Mouse (Mus musculus) megakaryocyte, adult 5-6 weeks (primary cell): ENCODE results near the gene Lrch3. TPM values are rescaled to one million over a fixed set of nuclear protein-coding genes. Genes with fewer than 3 reads are reported as not detected.
"Not testable (repeated sequence)": the region's sequence is repeated elsewhere in the genome, so short reads cannot be mapped to it uniquely, and the experiment has no call there.

Source experiments
- ATAC-seq: 2 replicates; pipeline ENCODE4 v1.8.0; 2016; ENCODE audit warnings: mild to moderate bottlenecking, inconsistent platforms; ENCODE audit not compliant: poor library complexity, severe bottlenecking
- total RNA-seq, 2 experiments: library from RNA; stranded (forward) in 1 of 2; stranded (reverse) in 1 of 2; fragments of 153-499, 151-499 nt in 1 of 2; fragments of 221-1000, 200-1000 nt in 1 of 2; gene quantifications; 2 replicates each; pipeline versions ENCODE4 v1.2.3 to v1.2.4; 2015 to 2017

Gene Lrch3
- 24.5 and 34.7 TPM in 2 replicates for total RNA-seq (2015)
- total RNA-seq (2017), result 23.9 and 35.6 TPM in 2 replicates

DNA sequence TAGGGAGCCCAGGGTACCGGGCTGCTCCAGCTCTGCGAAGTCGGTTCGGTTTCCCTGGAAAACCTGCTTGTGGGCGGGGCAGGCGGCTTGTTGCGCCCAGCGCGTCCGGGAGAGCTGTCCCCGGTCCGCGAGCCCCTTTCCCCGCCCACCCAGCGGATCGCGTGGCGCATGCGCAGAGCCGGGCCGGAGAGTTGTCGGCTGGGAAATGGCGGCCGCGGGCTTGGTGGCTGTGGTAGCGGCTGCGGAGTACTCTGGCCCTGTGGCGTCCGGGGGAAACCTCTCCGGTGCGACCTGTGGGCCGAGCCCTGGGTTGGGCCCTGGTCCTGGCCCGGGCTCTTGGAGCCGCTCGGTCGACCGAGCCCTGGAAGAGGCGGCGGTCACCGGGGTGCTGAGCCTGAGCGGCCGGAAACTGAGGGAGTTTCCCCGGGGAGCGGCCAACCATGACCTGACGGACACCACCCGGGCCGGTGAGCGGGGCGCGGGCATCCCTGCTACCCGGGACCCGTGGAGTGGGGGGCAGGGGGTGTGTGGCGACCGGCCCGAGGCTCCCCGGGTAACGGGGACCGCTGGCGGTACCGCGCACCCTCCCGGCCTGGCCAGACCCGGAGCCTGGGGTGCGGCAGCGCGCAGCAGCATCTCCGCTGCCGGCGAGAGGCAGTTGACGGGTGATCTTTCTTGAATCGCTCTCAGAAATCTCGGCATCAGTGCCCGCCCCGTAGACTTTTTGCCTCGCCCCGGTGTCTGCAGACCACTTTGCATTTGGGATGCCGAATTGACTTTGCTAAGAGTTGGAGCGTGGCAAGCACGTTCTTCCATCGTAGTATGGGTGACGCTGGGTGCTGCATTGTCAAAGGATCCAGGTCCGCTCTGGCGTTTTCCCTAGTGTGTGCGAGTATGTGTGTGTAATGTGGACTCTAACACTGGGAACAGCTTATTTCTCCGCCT is at the start of gene Lrch3:
Lrch3 (plus strand) TSS at position 164 of the 945 bp plus-strand sequence.
- ATAC-seq, result peak; percentile 93

DNA sequence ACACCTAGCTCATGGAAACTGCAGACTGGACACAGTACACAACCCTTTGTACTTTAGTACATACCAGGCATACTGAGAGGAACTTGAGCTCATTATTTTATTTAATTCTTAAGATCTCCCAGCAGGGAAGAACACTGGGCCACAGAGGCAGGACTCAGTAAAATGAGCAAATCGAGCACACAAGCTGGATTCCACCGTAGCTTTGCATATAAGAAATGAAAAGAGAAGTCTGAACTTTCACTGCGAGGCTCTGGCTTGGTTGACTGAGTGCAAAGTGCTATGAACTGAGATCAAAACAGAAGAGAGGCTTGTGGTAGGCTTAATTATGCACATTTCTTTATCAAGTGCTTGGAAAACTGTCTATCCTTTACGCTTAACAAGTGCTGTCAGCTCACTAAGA is 48.5 kb upstream of the Lrch3 start:
- ATAC-seq, result no peak

GRCm38 (mm10) chr16:32866713-32867112 is 47.2 kb upstream of the Lrch3 start:
- no peak for ATAC-seq

GRCm38 (mm10) chr16:32867919-32868552 is 45.9 kb upstream of the Lrch3 start:
- peak; percentile 98 for ATAC-seq

DNA sequence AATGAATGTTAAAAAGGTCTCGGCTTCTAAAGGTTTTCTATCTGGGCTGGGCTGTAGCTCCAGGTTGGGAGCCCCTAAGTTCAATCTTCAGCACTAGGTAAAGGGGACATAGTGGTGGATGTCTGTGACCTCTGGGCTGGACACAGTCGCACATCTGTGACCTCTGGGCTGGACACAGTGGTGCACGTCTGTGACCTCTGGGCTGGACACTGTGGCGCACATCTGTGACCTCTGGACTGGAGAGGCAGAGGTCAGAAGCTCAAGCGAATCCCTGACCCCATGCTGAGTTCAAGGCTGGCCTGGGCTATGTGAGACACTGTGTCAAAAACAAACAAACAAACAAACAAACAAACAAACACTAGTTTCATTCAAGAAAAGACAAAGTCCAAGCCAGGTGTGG is 43.7 kb upstream of the Lrch3 start:
- ATAC-seq, result no peak

- no peak for ATAC-seq
These were observed 40.5 kb upstream of the Lrch3 start for GRCm38 (mm10) chr16:32873366-32873765.

- ATAC-seq, result not testable (repeated sequence)
These were observed 38.6 kb upstream of the Lrch3 start for GRCm38 (mm10) chr16:32875281-32875680.

DNA sequence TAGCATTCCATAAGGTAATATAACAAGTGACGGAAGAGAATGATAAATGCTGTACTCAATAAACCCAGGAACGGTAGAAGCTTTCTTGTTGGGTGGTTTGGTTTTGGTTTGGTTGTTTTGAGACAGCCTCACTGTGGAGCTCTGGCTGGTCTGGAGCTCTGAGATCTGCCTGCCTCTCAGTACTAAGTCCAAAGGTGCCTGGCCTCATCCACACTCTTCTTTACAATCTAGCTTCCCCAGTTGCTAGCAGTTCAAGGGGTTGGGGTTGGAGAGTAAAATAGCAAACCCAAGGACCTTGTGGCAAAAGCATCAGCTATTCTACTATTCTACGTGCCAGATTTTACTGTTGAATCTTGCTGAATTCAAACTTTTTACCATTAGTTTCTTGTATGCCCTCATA is 38.1 kb upstream of the Lrch3 start:
- ATAC-seq, result no peak

- peak; percentile 25 for ATAC-seq
These were observed 37.1 kb upstream of the Lrch3 start for GRCm38 (mm10) chr16:32876831-32877230.

DNA sequence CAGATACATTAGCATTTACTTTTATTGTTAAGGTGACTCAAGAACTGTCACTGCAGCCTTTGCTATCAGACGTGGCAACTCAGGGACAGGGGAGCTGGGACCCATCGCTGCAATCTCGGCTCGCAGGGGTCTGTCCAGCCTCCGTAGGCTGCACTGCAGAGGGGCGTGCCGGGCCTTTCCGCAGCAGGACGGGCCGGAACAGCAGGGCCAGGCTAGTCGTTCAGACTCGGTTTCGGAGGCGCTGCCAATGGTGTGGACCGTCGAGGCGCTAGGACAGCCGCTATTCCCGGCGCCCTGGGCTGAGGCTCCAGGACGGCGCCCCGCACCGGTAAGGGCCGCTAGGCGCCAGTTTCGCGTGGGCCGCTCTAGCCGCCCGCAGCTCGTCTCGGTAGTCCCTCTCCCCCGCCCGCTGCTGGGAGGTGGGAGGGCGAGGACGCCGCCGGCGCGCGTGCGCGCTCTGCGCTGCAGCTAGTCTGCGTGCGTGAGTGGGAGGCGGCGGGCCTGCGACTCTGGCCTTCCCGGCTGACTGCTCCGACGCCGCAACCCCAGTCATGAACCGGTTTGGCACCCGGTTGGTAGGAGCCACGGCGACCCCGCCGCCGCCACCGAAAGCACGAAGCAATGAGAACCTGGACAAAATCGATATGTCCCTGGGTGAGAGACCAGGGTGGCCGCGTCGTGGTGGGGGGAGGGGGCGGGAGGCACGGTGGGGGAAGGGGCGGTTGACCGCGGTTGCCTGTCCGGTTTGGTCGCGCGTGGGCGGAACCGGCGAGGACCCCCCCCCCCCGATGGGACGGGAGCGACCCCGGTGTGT is 36.4 kb upstream of the Lrch3 start, which contains the start of the genes Fyttd1 and Rubcn:
Fyttd1 (plus strand) TSS at position 158 of the 814 bp plus-strand sequence.
Rubcn (minus strand) TSS at position 424 of the 814 bp plus-strand sequence.
- ATAC-seq, result peak; percentile 97

GRCm38 (mm10) chr16:32878157-32878598 is 35.7 kb upstream of the Lrch3 start:
- ATAC-seq, result no peak

DNA sequence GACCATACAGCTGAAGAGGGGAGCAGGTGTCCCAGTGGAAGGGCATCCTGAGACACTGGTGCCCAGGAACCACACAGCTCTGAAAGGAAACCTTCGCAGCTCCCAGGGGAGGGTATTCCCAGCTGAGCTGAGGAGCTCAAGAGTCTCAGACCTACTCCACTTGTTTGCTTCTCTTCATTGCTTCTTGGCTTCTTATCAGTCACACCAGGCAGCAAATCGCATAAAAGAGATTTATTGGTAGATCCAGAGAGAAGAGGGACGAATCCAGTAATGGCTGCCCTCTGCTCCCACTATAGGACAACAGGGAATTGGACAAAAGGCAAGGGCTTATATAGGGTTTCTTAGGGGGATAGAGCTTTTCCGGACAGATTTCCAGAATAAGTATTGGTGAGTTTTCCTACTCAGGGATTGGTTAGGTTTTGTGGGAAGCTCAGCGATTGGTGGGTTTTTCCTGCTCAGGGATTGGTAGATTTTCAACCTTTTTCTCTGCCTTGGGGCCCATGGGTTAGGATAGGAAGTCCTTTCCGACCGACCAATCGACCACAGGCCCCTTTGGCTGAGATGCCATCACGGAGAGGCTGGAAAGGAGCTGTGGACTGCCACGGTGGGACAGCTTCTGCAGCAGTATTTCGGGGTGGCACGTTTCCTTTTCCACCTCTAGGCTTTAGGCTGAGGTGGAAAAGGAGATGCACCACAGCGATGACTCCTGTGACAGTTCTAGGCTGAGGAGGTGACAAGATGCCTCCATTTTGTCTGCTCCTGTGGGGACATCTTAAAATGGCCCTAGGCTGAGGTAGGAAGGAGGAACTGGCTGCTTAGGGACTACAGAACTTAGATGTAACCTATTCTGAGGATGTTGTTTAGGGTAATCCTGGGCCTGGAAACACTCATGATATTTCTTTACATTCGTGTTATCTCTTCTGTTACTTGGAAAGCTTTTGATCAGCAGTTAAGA is 34.7 kb upstream of the Lrch3 start:
- ATAC-seq, result no peak

- no peak for ATAC-seq
These were observed 32.4 kb upstream of the Lrch3 start for GRCm38 (mm10) chr16:32881538-32881937.

DNA sequence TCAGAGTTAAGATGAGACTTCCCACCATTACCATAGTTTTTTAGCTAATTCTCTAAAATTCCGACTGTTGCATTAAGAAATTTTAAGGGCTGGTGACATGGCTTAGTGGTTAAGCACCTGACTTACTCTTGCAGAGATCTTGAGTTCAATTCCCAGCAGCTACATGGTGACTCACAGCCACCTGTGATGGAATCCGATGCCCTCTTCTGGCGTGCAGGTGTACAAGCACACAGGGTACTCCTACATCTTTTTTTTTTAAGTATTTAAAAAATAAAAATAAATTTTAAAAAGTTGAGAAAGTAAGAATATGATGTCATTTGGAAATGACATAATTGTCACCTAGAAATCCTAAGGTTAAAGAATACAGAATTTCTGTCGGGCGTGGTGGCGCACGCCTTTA is 25.9 kb upstream of the Lrch3 start:
- no peak for ATAC-seq

GRCm38 (mm10) chr16:32889881-32890280 is 24.0 kb upstream of the Lrch3 start:
- ATAC-seq, result no peak

DNA sequence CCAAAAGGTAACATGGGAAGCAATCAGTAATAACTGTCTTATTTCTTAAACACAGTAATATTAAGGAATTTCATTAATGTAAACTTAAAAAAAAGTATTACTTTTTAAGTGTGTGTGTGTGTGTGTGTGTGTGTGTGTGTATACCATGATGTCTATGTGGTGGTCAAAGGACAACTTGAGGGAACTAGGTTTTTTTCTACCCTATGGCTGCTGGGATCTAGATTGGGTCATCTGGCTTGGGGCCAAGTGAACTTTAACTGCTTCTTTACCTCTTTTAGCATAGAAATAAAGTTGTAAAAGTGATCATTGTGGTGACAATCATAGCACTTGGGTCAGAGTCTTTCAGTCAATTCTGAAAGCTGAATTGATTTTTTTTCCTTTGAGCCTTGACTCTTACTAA is 17.8 kb upstream of the Lrch3 start:
- no peak for ATAC-seq

DNA sequence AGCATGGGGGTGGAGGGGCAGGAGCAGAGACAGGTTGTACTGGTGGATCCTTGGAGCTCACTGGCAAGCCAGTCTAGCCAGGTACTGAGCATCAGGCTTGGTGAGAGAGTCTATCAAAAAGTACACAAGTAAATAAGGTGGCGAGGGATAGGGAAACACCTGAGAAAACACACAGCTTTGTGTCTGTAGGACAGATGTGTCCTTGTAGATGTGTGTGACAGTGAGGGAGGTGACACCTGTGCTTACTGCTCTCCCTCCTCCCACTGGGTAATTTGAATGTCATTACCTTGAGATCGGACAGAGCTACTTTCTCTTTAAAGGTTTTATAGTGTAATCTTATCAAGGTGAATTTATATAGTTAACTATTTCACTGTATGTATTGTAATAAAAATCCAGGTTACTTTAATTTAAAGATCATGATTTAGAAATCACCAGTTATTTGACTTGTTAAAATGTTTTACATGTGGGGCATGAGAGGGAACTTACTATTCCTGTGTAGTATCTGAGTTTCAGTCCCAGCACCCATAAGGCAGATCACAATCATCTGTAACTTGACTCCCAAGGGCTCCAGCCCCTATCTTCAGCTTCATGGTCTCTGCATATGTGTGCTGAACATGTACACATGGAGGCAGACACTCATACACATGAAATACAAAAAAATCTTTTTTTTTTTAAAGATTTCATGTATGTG is 12.4 kb upstream of the Lrch3 start:
- no peak for ATAC-seq

DNA sequence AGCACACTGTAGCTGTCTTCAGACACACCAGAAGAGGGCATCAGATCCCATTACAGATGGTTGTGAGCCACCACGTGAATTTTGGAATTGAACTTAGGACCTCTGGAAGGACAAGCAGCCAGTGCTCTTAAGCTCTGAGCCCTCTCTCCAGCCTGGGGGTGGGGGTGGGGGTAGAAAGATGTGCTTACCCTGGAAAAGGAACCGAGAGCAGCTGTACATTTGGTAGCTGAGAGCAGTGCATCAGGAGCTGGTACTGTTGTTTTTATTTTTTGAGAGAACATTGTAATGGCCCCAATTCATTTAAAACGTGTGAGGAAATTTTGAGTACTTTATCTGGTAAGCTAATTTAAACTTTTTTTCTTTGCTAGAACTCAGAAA is 11.9 kb upstream of the Lrch3 start:
- no peak for ATAC-seq

GRCm38 (mm10) chr16:32906186-32906585 is 7.7 kb upstream of the Lrch3 start:
- no peak for ATAC-seq
